Mouse (Mus musculus): ENCODE measurements around the gene Rnf123. TPM values are rescaled to one million over a fixed set of nuclear protein-coding genes. Genes with fewer than 3 reads are reported as not detected.
A peak's percentile ranks its signal among the peaks of the same experiment; 100 is the strongest.

The Rnf123 gene
- polyA plus RNA-seq, 1 experiment = 393 TPM

- 92% methylated on average over 22 of the region's 22 CpGs for WGBS
- Histone ChIP-seq H3K4me3 (replicated peaks; ENCODE audit: control insufficient read depth, low read depth, low read length) (no peak overlapping the region), H3K27ac (ENCODE audit: control insufficient read depth, insufficient read depth, low read depth, low read length, poor library complexity) (no peak overlapping the region; the same call in 1 of the 2 replicates), H3K4me1 (ENCODE audit: control insufficient read depth, insufficient read depth, low read length) (peaks cover 3% of the 10 kb centered on the region)
- no peak for TF ChIP-seq CTCF (IDR thresholded peaks at IDR 0.05; ENCODE audit: control insufficient read depth, insufficient read depth, low read length)
- TF ChIP-seq POLR2A (IDR thresholded peaks at IDR 0.05; ENCODE audit: borderline replicate concordance, control insufficient read depth, low read depth, low read length) = no peak
These were observed 28.7 kb downstream of the Rnf123 start for GRCm38 (mm10) chr9:108054331-108055040.

GRCm38 (mm10) chr9:108053665-108054225 lies 29.4 kb downstream of the Rnf123 start:
- peaks cover 3% of the 10 kb centered on the region for H3K4me1 ChIP-seq (ENCODE audit: control insufficient read depth, insufficient read depth, low read length)
- no peak overlapping the region for H3K4me3 ChIP-seq (replicated peaks; ENCODE audit: control insufficient read depth, low read depth, low read length)
- no peak overlapping the region for H3K27ac ChIP-seq (ENCODE audit: control insufficient read depth, insufficient read depth, low read depth, low read length, poor library complexity)
- WGBS = 87% methylated on average over 15 of the region's 15 CpGs
- TF ChIP-seq POLR2A (IDR thresholded peaks at IDR 0.05; ENCODE audit: borderline replicate concordance, control insufficient read depth, low read depth, low read length) = no peak
- TF ChIP-seq CTCF (IDR thresholded peaks at IDR 0.05; ENCODE audit: control insufficient read depth, insufficient read depth, low read length) = no peak

GRCm38 (mm10) chr9:108052885-108053664 lies 30.1 kb downstream of the Rnf123 start, which contains the start of gene Amigo3:
Gene Amigo3 (plus strand): TSS chr9:108053159.
- Histone ChIP-seq H3K27ac (ENCODE audit: control insufficient read depth, insufficient read depth, low read depth, low read length, poor library complexity) (no peak within 1 kb of the TSS), H3K4me1 (ENCODE audit: control insufficient read depth, insufficient read depth, low read length) (peaks cover 4% of the 10 kb centered on the region), H3K4me3 (replicated peaks; ENCODE audit: control insufficient read depth, low read depth, low read length) (peak within 1 kb of the TSS; percentile 27)
- TF ChIP-seq CTCF (IDR thresholded peaks at IDR 0.05; ENCODE audit: control insufficient read depth, insufficient read depth, low read length) = peak; percentile 92
- TF ChIP-seq POLR2A (IDR thresholded peaks at IDR 0.05; ENCODE audit: borderline replicate concordance, control insufficient read depth, low read depth, low read length) = peak; percentile 20; the same call in 1 of the 2 replicates
- 50% methylated on average over 20 of the region's 20 CpGs for WGBS

DNA sequence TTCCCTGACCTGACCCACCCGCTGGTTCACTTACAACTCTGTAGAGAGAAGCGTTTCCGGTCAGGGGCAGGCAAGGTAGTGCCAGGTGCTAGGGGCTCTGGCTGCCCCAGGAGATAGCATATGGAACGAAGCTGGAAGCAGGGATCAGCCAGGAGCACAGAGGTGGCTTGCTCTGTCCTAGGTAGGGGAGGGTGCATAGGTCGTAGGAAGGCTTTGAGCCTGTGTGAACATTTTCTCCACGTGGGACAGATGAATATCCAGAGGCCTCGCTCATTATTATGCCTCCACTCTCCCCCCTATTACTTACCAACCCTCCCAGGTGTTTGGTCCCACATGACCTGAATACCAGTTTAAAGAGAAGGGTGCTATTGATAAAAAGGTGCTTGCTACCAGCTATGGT lies 30.7 kb downstream of the Rnf123 start:
- 72% methylated on average over 7 of the region's 7 CpGs for WGBS
- no peak overlapping the region for H3K4me3 ChIP-seq (replicated peaks; ENCODE audit: control insufficient read depth, low read depth, low read length)
- TF ChIP-seq CTCF (IDR thresholded peaks at IDR 0.05; ENCODE audit: control insufficient read depth, insufficient read depth, low read length) (no peak), POLR2A (IDR thresholded peaks at IDR 0.05; ENCODE audit: borderline replicate concordance, control insufficient read depth, low read depth, low read length) (no peak)
- H3K4me1 ChIP-seq (ENCODE audit: control insufficient read depth, insufficient read depth, low read length) = peaks cover 5% of the 10 kb centered on the region
- no peak overlapping the region for H3K27ac ChIP-seq (ENCODE audit: control insufficient read depth, insufficient read depth, low read depth, low read length, poor library complexity)

GRCm38 (mm10) chr9:108051931-108052220 lies 31.3 kb downstream of the Rnf123 start:
- Histone ChIP-seq H3K27ac (ENCODE audit: control insufficient read depth, insufficient read depth, low read depth, low read length, poor library complexity) (no peak overlapping the region), H3K4me3 (replicated peaks; ENCODE audit: control insufficient read depth, low read depth, low read length) (no peak overlapping the region), H3K4me1 (ENCODE audit: control insufficient read depth, insufficient read depth, low read length) (peaks cover 5% of the 10 kb centered on the region)
- WGBS = 81% methylated on average over 4 of the region's 4 CpGs
- TF ChIP-seq CTCF (IDR thresholded peaks at IDR 0.05; ENCODE audit: control insufficient read depth, insufficient read depth, low read length) = no peak
- TF ChIP-seq POLR2A (IDR thresholded peaks at IDR 0.05; ENCODE audit: borderline replicate concordance, control insufficient read depth, low read depth, low read length) = no peak

DNA sequence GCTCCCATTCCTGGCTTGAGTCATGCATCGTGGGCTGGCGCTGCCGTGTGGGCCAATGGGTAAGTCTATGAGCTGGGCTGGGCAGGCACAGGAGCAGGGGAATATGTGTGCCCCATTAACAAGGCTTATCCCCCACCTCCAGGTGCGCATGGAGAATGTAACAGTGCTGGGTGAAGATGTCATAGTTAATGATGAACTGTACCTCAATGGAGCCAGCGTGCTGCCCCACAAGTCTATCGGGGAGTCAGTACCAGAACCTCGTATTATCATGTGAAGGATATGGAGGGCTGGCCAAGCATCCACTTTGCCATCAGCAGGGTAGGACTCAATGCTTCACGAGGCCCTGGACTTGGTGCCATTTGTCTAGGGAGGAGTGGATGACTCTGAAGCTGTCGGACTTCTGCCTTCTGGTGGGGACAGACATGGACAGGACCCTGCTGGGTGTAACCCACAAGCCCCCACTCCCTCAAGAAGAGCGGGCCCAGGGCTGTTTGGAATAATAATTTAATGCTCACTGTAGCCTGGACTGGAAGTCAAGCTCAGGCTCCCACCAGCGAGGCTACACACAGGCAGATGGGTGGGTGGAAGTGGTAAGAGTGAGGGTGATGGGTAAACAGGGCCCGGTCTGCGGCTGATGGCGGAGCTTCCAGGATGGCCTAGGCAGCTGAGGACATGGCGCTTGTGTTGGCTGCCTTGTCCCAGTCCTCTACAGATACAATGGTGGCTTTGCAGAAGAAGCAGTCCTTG lies 31.8 kb downstream of the Rnf123 start:
- WGBS = 91% methylated on average over 15 of the region's 15 CpGs
- no peak overlapping the region for H3K27ac ChIP-seq (ENCODE audit: control insufficient read depth, insufficient read depth, low read depth, low read length, poor library complexity)

DNA sequence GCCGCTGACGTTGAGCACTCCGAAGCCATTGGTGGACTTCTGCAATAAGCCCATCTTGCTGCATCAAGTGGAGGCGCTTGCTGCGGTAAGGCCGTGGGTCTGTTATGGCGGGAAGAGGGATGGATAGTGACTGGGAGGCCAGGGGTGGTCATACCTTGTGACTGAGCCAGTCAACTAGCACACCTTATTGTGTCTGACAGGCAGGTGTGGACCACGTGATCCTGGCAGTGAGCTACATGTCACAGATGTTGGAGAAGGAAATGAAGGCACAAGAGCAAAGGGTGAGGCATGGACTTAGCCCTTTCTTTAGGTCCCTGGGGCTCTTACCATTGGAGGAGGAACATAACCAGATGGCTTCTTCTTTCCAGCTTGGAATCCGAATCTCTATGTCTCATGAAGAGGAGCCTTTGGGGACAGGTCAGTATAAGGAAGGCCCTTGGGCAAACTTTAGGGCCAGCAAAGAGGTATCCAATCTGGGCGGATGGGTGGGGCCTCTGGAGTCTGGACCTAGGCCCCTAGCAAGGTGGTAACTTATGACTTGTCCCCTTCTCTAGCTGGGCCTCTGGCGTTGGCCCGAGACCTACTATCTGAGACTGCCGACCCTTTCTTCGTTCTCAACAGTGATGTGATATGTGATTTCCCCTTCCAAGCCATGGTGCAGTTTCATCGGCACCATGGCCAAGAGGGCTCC lies 33.4 kb downstream of the Rnf123 start:
- H3K4me3 ChIP-seq (replicated peaks; ENCODE audit: control insufficient read depth, low read depth, low read length) = peak overlapping the region; percentile 95
- TF ChIP-seq CTCF (IDR thresholded peaks at IDR 0.05; ENCODE audit: control insufficient read depth, insufficient read depth, low read length) = no peak
- no peak for TF ChIP-seq POLR2A (IDR thresholded peaks at IDR 0.05; ENCODE audit: borderline replicate concordance, control insufficient read depth, low read depth, low read length)
- WGBS = 38% methylated on average over 15 of the region's 15 CpGs
- H3K27ac ChIP-seq (ENCODE audit: control insufficient read depth, insufficient read depth, low read depth, low read length, poor library complexity) = peak overlapping the region; percentile 63
- peaks cover 5% of the 10 kb centered on the region for H3K4me1 ChIP-seq (ENCODE audit: control insufficient read depth, insufficient read depth, low read length)

More for the DNA sequence above, 31.8 kb downstream of the Rnf123 start:
- H3K4me3 ChIP-seq (replicated peaks; ENCODE audit: control insufficient read depth, low read depth, low read length) = no peak overlapping the region
- TF ChIP-seq CTCF (IDR thresholded peaks at IDR 0.05; ENCODE audit: control insufficient read depth, insufficient read depth, low read length) (no peak), POLR2A (IDR thresholded peaks at IDR 0.05; ENCODE audit: borderline replicate concordance, control insufficient read depth, low read depth, low read length) (0 out of 2 replicates have a peak, but pooled peaks have one; percentile 11)
- peaks cover 5% of the 10 kb centered on the region for H3K4me1 ChIP-seq (ENCODE audit: control insufficient read depth, insufficient read depth, low read length)

Data from bone marrow, adult 2 months (tissue).